Mouse (Mus musculus) midbrain, embryonic 15.5 days (tissue): ENCODE results near the gene Cdh16. TPM values are rescaled to one million over a fixed set of nuclear protein-coding genes. Genes with fewer than 3 reads are reported as not detected.

Source experiments
- ATAC-seq: fragments of 200-750 bp; cut with Nextera tagmentation; replicated peaks from 2 replicates; pipeline ENCODE4 v1.8.0; 2017; ENCODE audit warnings: moderate TSS enrichment
- H3K27ac ChIP-seq: fragments of 300-500 bp; sonication (generic); 2 replicates; pipeline ENCODE4 v1.5.1; 2015; ENCODE audit warnings: mild to moderate bottlenecking, inconsistent platforms
- H3K27me3 ChIP-seq: fragments of 300-500 bp; sonication (generic); replicated peaks from 2 replicates; pipeline ENCODE4 v1.6.1; 2015; ENCODE audit warnings: inconsistent platforms
- H3K36me3 ChIP-seq: fragments of 300-500 bp; sonication (generic); replicated peaks from 2 replicates; pipeline ENCODE4 v1.6.1; 2015; ENCODE audit warnings: inconsistent platforms
- H3K4me1 ChIP-seq: fragments of 300-500 bp; sonication (generic); 2 replicates; pipeline ENCODE4 v1.6.1; 2015; ENCODE audit warnings: inconsistent platforms
- H3K4me2 ChIP-seq: fragments of 300-500 bp; sonication (generic); 2 replicates; pipeline ENCODE4 v1.6.1; 2015; ENCODE audit warnings: inconsistent platforms, mild to moderate bottlenecking, moderate library complexity
- H3K4me3 ChIP-seq: fragments of 300-500 bp; sonication (generic); 2 replicates; pipeline ENCODE4 v1.5.1; 2015; ENCODE audit warnings: mild to moderate bottlenecking, inconsistent platforms
- H3K9ac ChIP-seq: fragments of 300-500 bp; sonication (generic); 2 replicates; pipeline ENCODE4 v1.6.1; 2015; ENCODE audit warnings: mild to moderate bottlenecking, inconsistent platforms
- H3K9me3 ChIP-seq: fragments of 300-500 bp; sonication (generic); 2 replicates; pipeline ENCODE4 v1.6.1; 2016; ENCODE audit warnings: inconsistent platforms
- WGBS: fragments of 180-500 bp; shearing (Covaris S2); methylation state at CpG from one replicate; pipeline ENCODE4 v1.1.7; 2015; ENCODE audit warnings: mixed read lengths; 5-methylcytosine and 5-hydroxymethylcytosine counted together
- polyA plus RNA-seq: library from polyadenylated mRNA; unstranded; fragments of >200 nt; fragmentation: Nextera tagmentation; extraction: Ambion mirVana; gene quantifications from 2 replicates; pipeline ENCODE4 v1.2.1, GENCODE M21; 2015

The Cdh16 gene
- polyA plus RNA-seq, 1 experiment from 2014 or later, result not detected

GRCm38 (mm10) chr8:104565457-104565798 is 58.8 kb downstream of the Cdh16 start:
- WGBS, result 95% methylated on average over 5 of the region's 5 CpGs

GRCm38 (mm10) chr8:104564633-104565456 is 59.4 kb downstream of the Cdh16 start:
- 23% methylated on average over 22 of the region's 22 CpGs for WGBS
- Histone ChIP-seq H3K4me3 (no peak overlapping the region), H3K9ac (no peak overlapping the region), H3K4me1 (no peaks in the 10 kb centered on the region), H3K36me3 (no peaks in the 10 kb centered on the region), H3K27ac (no peak overlapping the region), H3K27me3 (no peaks in the 10 kb centered on the region), H3K4me2 (no peak overlapping the region; the same call in 1 of the 2 replicates), H3K9me3 (no peaks in the 10 kb centered on the region)
- peak; percentile 85 for ATAC-seq

More at GRCm38 (mm10) chr8:104565457-104565798, 58.8 kb downstream of the Cdh16 start:
- ATAC-seq, result peak; percentile 45
- no peaks in the 10 kb centered on the region for H3K27me3 ChIP-seq
- H3K4me1 ChIP-seq, result no peaks in the 10 kb centered on the region
- no peak overlapping the region for H3K27ac ChIP-seq
- H3K4me2 ChIP-seq, result no peak overlapping the region
- no peak overlapping the region for H3K4me3 ChIP-seq
- no peaks in the 10 kb centered on the region for H3K9me3 ChIP-seq
- no peaks in the 10 kb centered on the region for H3K36me3 ChIP-seq
- H3K9ac ChIP-seq, result no peak overlapping the region

GRCm38 (mm10) chr8:104560731-104561130 is 63.5 kb downstream of the Cdh16 start:
- H3K9ac ChIP-seq, result no peak overlapping the region

GRCm38 (mm10) chr8:104557226-104557625 is 67.0 kb downstream of the Cdh16 start:
- no peak overlapping the region for H3K4me2 ChIP-seq
- WGBS, result 84% methylated on average over 7 of the region's 7 CpGs
- no peaks in the 10 kb centered on the region for H3K36me3 ChIP-seq
- H3K4me3 ChIP-seq, result no peak overlapping the region
- H3K27ac ChIP-seq, result no peak overlapping the region
- H3K9ac ChIP-seq, result no peak overlapping the region
- no peaks in the 10 kb centered on the region for H3K9me3 ChIP-seq
- no peaks in the 10 kb centered on the region for H3K27me3 ChIP-seq
- no peaks in the 10 kb centered on the region for H3K4me1 ChIP-seq
- ATAC-seq, result no peak

More at GRCm38 (mm10) chr8:104560731-104561130, 63.5 kb downstream of the Cdh16 start:
- no peaks in the 10 kb centered on the region for H3K9me3 ChIP-seq
- H3K27ac ChIP-seq, result no peak overlapping the region
- H3K4me1 ChIP-seq, result no peaks in the 10 kb centered on the region
- no peaks in the 10 kb centered on the region for H3K27me3 ChIP-seq
- H3K4me3 ChIP-seq, result no peak overlapping the region
- ATAC-seq, result no peak
- no peaks in the 10 kb centered on the region for H3K36me3 ChIP-seq
- H3K4me2 ChIP-seq, result no peak overlapping the region

- no peak for ATAC-seq
- Histone ChIP-seq H3K4me3 (no peak overlapping the region), H3K4me2 (no peak overlapping the region), H3K36me3 (no peaks in the 10 kb centered on the region), H3K4me1 (no peaks in the 10 kb centered on the region), H3K9ac (no peak overlapping the region), H3K27me3 (no peaks in the 10 kb centered on the region), H3K27ac (no peak overlapping the region), H3K9me3 (no peaks in the 10 kb centered on the region)
- 90% methylated on average over 4 of the region's 4 CpGs for WGBS
Measured at GRCm38 (mm10) chr8:104555191-104555590, 69.0 kb downstream of the Cdh16 start.

Other genes starting within 250 kb of the Cdh16 start
- gene Cmtm4, start 228.6 kb downstream of the Cdh16 start, polyA plus RNA-seq, result 2.4 and 2.6 TPM in 2 replicates
- 112 and 123 TPM in 2 replicates for gene Dync1li2, start 181.3 kb downstream of the Cdh16 start, polyA plus RNA-seq
- 0.67 and 0.74 TPM in 2 replicates for gene Terb1, start 114.5 kb downstream of the Cdh16 start, polyA plus RNA-seq
- 99.2 and 101 TPM in 2 replicates for gene Nae1, start 89.8 kb downstream of the Cdh16 start, polyA plus RNA-seq
- gene Car7, start 89.7 kb downstream of the Cdh16 start, polyA plus RNA-seq, result 3.2 and 4.2 TPM in 2 replicates
- 20.0 and 20.9 TPM in 2 replicates for gene Pdp2, start 32.9 kb downstream of the Cdh16 start, polyA plus RNA-seq
- gene Rrad, start 6.9 kb upstream of the Cdh16 start, polyA plus RNA-seq, result 4.0 and 5.1 TPM in 2 replicates
- gene Ciao2b, start 17.6 kb upstream of the Cdh16 start, polyA plus RNA-seq, result 132 and 140 TPM in 2 replicates
- gene Ces2a, start 109.6 kb upstream of the Cdh16 start, polyA plus RNA-seq, result not detected in 2 replicates
- gene Ces2b, start 207.2 kb upstream of the Cdh16 start, polyA plus RNA-seq, result 0.28 and 0.42 TPM in 2 replicates
- not detected in 2 replicates for gene Ces2c, start 222.7 kb upstream of the Cdh16 start, polyA plus RNA-seq